In the genomic region with DNA sequence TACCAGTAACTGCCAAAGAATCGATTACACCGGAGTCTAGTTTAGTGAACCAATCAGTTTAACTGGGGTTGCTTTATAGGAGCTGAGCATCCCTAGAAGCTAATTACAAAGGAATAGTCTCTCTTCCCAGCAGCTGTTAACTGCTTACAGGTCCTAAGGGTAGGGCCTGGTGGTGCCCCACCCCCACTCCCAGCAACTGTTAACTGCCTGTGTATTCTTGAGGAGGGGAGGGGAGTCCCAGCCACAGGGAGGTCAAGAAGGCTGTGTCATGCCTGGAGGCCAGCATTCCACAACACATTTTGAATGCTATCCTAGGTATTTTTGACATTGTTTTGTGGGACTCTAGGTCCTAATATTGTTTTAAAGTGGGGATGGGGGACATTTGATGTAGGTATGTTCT, we compare ENCODE assay signal across 23 mouse cellular contexts. TPM values are rescaled to one million over a fixed set of nuclear protein-coding genes. Genes with fewer than 3 reads are reported as not detected.
A peak's percentile ranks its signal among the peaks of the same experiment; 100 is the strongest.
DNase-seq lines count a peak whose midpoint lies in the region; ATAC-seq and TF ChIP-seq lines count a peak whose summit lies in the region.
"Had no signal": no experiment of that assay in that cellular context is flagged by ENCODE, and none has a peak within 500 bp of the region (broad histone marks: within the 10 kb centered on the region; RNA-seq: fewer than 3 reads in every experiment).

No protein-coding gene starts in this region.

- ATAC-seq in intestine, embryonic 16.5 days: no peak
- no peak for ATAC-seq in forebrain, embryonic 15.5 days (replicated peaks)
- ATAC-seq: forebrain, embryonic 16.5 days; midbrain, embryonic 15.5 days had no signal

- H3K4me2 ChIP-seq in intestine, embryonic 16.5 days (ENCODE audit: low read depth, low read length): no peak overlapping the region
- H3K4me2 ChIP-seq in forebrain, embryonic 15.5 days (replicated peaks): no peak overlapping the region
- H3K4me2 ChIP-seq: embryonic facial prominence, embryonic 15.5 days; hindbrain, embryonic 15.5 days; limb, embryonic 15.5 days; liver, embryonic 15.5 days; midbrain, embryonic 15.5 days; neural tube, embryonic 13.5 days had no signal

- 46% methylated on average over 2 of the region's 2 CpGs for WGBS in limb, embryonic 10.5 days
- WGBS in intestine, embryonic 16.5 days: 77% methylated on average over 2 of the region's 2 CpGs
- 86% methylated on average over 2 of the region's 2 CpGs for WGBS in forebrain, embryonic 15.5 days

- TF ChIP-seq CTCF in testis, adult 2 months (IDR thresholded peaks at IDR 0.05; ENCODE audit: control insufficient read depth, insufficient read depth, insufficient replicate concordance, low read depth, low read length): no peak

- no peak overlapping the region for H3K9ac ChIP-seq in intestine, embryonic 16.5 days (ENCODE audit: low read depth, low read length)
- H3K9ac ChIP-seq in forebrain, embryonic 15.5 days (replicated peaks): no peak overlapping the region
- H3K9ac ChIP-seq: embryonic facial prominence, embryonic 15.5 days; hindbrain, embryonic 15.5 days; limb, embryonic 15.5 days; liver, embryonic 15.5 days; midbrain, embryonic 15.5 days; neural tube, embryonic 13.5 days had no signal

- H3K9me3 ChIP-seq in limb, embryonic 10.5 days (replicated peaks): no peaks in the 10 kb centered on the region
- no peaks in the 10 kb centered on the region for H3K9me3 ChIP-seq in intestine, embryonic 16.5 days (ENCODE audit: control insufficient read depth, low read length)
- H3K9me3 ChIP-seq in forebrain, embryonic 15.5 days: no peaks in the 10 kb centered on the region
- H3K9me3 ChIP-seq: embryonic facial prominence, embryonic 15.5 days; hindbrain, embryonic 15.5 days; limb, embryonic 15.5 days; liver, embryonic 15.5 days; midbrain, embryonic 15.5 days; neural tube, embryonic 13.5 days had no signal

- H3K4me1 ChIP-seq in testis, adult 2 months (ENCODE audit: control insufficient read depth, insufficient read depth, low read length): peaks cover 5% of the 10 kb centered on the region; the same call in 1 of the 2 replicates
- H3K4me1 ChIP-seq in limb, embryonic 10.5 days: peaks cover 22% of the 10 kb centered on the region
- no peaks in the 10 kb centered on the region for H3K4me1 ChIP-seq in intestine, embryonic 16.5 days (ENCODE audit: control insufficient read depth, insufficient read depth, low read length)
- no peaks in the 10 kb centered on the region for H3K4me1 ChIP-seq in forebrain, embryonic 15.5 days
- H3K4me1 ChIP-seq: embryonic facial prominence, embryonic 15.5 days; hindbrain, embryonic 15.5 days; liver, embryonic 15.5 days; midbrain, embryonic 15.5 days had no signal

- H3K27ac ChIP-seq in testis, adult 2 months (ENCODE audit: control insufficient read depth, insufficient read depth, low read depth, low read length): peak overlapping the region; percentile 100
- H3K27ac ChIP-seq in limb, embryonic 10.5 days: no peak overlapping the region
- no peak overlapping the region for H3K27ac ChIP-seq in intestine, embryonic 16.5 days (ENCODE audit: low read length)
- H3K27ac ChIP-seq in forebrain, embryonic 15.5 days (replicated peaks): no peak overlapping the region
- H3K27ac ChIP-seq: embryonic facial prominence, embryonic 15.5 days; hindbrain, embryonic 15.5 days; limb, embryonic 15.5 days; liver, embryonic 15.5 days; midbrain, embryonic 15.5 days; neural tube, embryonic 13.5 days had no signal

- H3K36me3 ChIP-seq in testis, adult 2 months (ENCODE audit: control insufficient read depth, insufficient read depth, low read length): peaks cover 1% of the 10 kb centered on the region; the same call in 1 of the 2 replicates
- peaks cover 14% of the 10 kb centered on the region for H3K36me3 ChIP-seq in limb, embryonic 10.5 days
- no peaks in the 10 kb centered on the region for H3K36me3 ChIP-seq in intestine, embryonic 16.5 days (ENCODE audit: control insufficient read depth, insufficient read depth, low read length)
- H3K36me3 ChIP-seq in forebrain, embryonic 15.5 days: no peaks in the 10 kb centered on the region
- H3K36me3 ChIP-seq: hindbrain, embryonic 15.5 days; liver, embryonic 15.5 days; midbrain, embryonic 15.5 days; neural tube, embryonic 13.5 days had no signal

- peak overlapping the region; percentile 80 for H3K4me3 ChIP-seq in testis, adult 2 months (ENCODE audit: control insufficient read depth, low read depth, low read length)
- H3K4me3 ChIP-seq in limb, embryonic 10.5 days: no peak overlapping the region
- no peak overlapping the region for H3K4me3 ChIP-seq in intestine, embryonic 16.5 days (ENCODE audit: low read length)
- no peak overlapping the region for H3K4me3 ChIP-seq in forebrain, embryonic 15.5 days
- H3K4me3 ChIP-seq: embryonic facial prominence, embryonic 15.5 days; hindbrain, embryonic 15.5 days; limb, embryonic 15.5 days; liver, embryonic 15.5 days; midbrain, embryonic 15.5 days; neural tube, embryonic 13.5 days had no signal

- TF ChIP-seq POLR2A in testis, adult 2 months (IDR thresholded peaks at IDR 0.05; ENCODE audit: control insufficient read depth, low read depth, low read length): peak; percentile 86; the same call in 1 of the 2 replicates

- H3K27me3 ChIP-seq in testis, adult 2 months (ENCODE audit: control insufficient read depth, insufficient read depth, low read length): no peaks in the 10 kb centered on the region
- H3K27me3 ChIP-seq in limb, embryonic 10.5 days (ENCODE audit: low read depth, poor library complexity, severe bottlenecking): no peaks in the 10 kb centered on the region
- H3K27me3 ChIP-seq in intestine, embryonic 16.5 days (replicated peaks; ENCODE audit: control insufficient read depth, insufficient read depth, low read length): no peaks in the 10 kb centered on the region
- no peaks in the 10 kb centered on the region for H3K27me3 ChIP-seq in forebrain, embryonic 15.5 days
- H3K27me3 ChIP-seq: embryonic facial prominence, embryonic 15.5 days; hindbrain, embryonic 15.5 days; limb, embryonic 15.5 days; liver, embryonic 15.5 days; midbrain, embryonic 15.5 days; neural tube, embryonic 13.5 days had no signal

- DNase-seq in testis, postnatal 10 days (ENCODE audit: low spot score): no peak
- peak; percentile 46 for DNase-seq in embryo, embryonic 10.5 days (ENCODE audit: low spot score)
- peak; percentile 47 for DNase-seq in limb, embryonic 10.5 days (ENCODE audit: low spot score)
- DNase-seq in yolk sac, embryonic 10.5 days (ENCODE audit: low spot score): peak; percentile 36
- DNase-seq in adrenal gland, postnatal 36 days: no peak
- DNase-seq: cerebellum, adult 11 months; cerebellum, adult 9-11 months; heart, postnatal 36 days; kidney, postnatal 36 days; lung, postnatal 4 days; right cerebral cortex, postnatal 4 days; thymus, adult 2 months had no signal

RNA-seq across cellular contexts. Expression of a gene that starts 44.3 kb away (rescaled TPM):
- polyA plus RNA-seq in testis, adult 2 months (2012; rRNA removed): 0.38 and 0.65 TPM in 2 replicates
- 1.7 and 2.3 TPM in 2 replicates for polyA plus RNA-seq in limb, embryonic 10.5 days (2016; fragmentation: Nextera tagmentation; extraction: Ambion mirVana)
- 1 to 10 TPM; 2.0 to 3.9 TPM for total RNA-seq in adrenal gland, postnatal 36 days (2021)
- 0.70 and 0.83 TPM in 2 replicates for polyA plus RNA-seq in intestine, embryonic 16.5 days (2015; fragmentation: Nextera tagmentation; extraction: Ambion mirVana)
- polyA plus RNA-seq in forebrain, embryonic 15.5 days (2015; fragmentation: Nextera tagmentation; extraction: Ambion mirVana): 0.72 and 1.4 TPM in 2 replicates
- total RNA-seq: megakaryocyte-erythroid progenitor cell, adult 5-6 weeks had no signal

RNA-seq across cellular contexts. Expression of a gene that starts 47.6 kb away (rescaled TPM):
- 72.9 and 78.3 TPM in 2 replicates for polyA plus RNA-seq in testis, adult 2 months (2012; rRNA removed)
- polyA plus RNA-seq in limb, embryonic 10.5 days (2016; fragmentation: Nextera tagmentation; extraction: Ambion mirVana): 32.0 and 39.7 TPM in 2 replicates
- total RNA-seq in adrenal gland, postnatal 36 days (2021): 10 to 100 TPM; 60.2 to 60.4 TPM
- polyA plus RNA-seq in intestine, embryonic 16.5 days (2015; fragmentation: Nextera tagmentation; extraction: Ambion mirVana): 22.1 and 25.7 TPM in 2 replicates
- 16.3 and 16.4 TPM in 2 replicates for polyA plus RNA-seq in forebrain, embryonic 15.5 days (2015; fragmentation: Nextera tagmentation; extraction: Ambion mirVana)

Comparison
In these comparisons a context has a peak if more than half of its experiments do, and no peak if none do; other contexts are left out.
1. DNase-seq: peak in embryo, embryonic 10.5 days (single experiment), limb, embryonic 10.5 days (single experiment) and yolk sac, embryonic 10.5 days (single experiment); none in testis, postnatal 10 days (single experiment) and adrenal gland, postnatal 36 days (0 of 2).